Mouse (Mus musculus) right cerebral cortex, postnatal 25 days (tissue): ENCODE measurements around the gene Agbl1.

ENCODE experiments used
- DNase-seq: peaks from one replicate; pipeline ENCODE4 v3.0.0; 2022

Agbl1 gene

DNA sequence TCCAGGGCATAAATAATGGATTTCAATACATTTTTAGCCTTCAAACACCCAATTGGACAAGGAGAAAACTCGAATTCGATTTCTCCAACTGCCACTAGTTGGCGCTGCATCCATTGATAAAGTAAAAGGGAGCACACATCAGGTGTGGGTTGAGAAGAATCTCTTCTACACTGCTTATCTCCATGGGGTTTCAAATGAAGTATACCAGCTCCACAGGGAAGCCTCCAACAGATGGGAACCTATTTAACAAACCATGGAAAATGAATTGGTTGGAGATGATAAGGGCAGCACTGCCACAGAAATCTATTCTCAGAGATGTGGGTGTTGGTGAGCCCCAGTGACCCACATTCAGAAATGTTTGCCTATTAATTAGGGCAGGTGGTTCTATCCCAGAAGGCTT, 741.6 kb downstream of the Agbl1 start:
- no peak for DNase-seq

DNA sequence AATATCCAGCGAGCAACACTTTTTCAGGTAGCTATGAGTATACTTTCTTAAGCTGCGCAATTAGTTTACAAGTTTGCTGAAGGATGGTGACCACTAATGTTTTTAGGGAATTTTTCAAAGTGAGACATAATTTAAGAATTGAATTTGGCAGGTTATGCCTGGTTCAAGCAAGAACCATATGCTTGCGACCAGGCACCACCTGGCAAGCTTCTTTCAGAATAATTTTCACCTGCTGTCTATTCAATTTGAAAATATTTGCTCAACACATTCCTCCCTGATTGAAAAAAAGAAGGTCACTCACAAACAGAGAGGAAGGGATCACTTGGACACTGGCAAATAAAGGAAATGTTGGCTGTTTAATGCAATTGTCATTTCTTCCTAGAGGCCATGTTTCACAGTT, 779.9 kb downstream of the Agbl1 start:
- DNase-seq, result no peak

DNA sequence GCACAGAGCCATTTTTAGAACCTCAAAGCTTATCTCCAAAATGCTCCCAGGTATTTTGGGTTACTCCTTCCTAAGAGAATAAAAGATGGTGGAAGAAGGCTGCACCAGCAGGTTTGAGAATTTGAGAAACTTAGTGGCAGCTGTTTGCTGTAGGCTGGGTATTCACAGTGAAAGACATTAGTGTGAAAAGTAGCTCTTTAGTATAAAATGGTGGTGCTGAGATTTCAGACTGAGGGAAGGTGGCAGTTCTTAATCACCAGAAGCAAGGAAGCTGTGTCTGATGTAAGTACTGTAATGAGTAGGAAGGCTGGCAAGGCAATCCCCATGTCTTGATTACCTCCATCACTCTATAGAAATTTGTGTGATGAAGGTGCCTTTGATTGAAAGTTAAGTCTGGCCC, 799.3 kb downstream of the Agbl1 start:
- no peak for DNase-seq

DNA sequence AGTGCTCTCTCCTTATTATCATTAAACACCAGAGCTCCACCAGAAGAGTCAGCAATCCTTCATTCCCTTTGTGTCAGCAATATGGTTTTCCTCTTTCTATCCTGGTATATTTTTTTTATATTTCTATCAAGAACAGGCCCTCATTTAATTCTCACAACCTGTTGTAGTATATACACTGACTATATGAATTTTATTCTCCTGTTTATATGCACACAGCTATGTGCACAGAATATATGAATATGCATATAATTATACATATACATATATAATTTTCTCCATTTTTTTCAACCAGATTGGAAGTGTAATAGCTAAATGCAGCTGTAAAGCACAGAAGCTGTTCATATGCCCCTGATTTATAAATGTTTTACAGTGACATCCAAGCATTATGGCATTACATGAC, 846.3 kb downstream of the Agbl1 start:
- DNase-seq, result no peak

DNA sequence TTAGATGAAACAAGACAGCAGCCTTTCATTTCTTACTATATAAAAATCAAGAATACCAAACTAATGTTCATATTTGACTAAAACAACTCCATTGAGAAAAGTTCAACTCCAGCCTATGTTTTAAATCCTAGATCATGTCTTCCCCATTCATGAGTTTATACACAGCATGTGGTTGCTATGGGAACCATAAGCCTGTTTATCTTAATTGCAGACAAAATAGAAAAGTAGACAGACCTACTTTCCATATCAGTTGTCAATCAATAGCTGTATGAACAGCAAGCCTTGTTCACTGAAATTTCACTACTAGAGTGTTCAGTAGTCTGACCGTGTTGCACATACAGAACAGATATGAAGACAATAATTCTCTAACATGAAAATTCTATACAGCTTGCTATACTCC, 857.6 kb downstream of the Agbl1 start:
- DNase-seq, result no peak

DNA sequence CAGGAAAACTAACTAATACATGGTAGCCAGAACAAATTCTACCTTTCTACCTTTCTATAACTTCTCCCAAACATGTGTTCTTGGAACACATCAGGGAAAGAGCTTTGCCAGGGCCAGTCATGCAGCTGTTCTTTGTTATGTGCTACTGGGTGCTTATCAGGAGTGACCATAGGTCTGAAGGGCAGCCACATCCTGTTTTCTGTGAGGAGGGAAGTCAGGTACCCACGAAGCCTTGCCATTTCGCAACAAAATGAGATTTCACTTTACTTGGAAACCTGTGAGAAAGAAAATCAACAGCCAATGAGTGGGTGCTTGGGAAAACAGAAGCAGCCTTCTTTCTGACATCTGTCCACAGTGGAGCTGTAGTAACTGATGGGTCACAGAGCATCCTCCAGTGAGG, 865.5 kb downstream of the Agbl1 start:
- no peak for DNase-seq

DNA sequence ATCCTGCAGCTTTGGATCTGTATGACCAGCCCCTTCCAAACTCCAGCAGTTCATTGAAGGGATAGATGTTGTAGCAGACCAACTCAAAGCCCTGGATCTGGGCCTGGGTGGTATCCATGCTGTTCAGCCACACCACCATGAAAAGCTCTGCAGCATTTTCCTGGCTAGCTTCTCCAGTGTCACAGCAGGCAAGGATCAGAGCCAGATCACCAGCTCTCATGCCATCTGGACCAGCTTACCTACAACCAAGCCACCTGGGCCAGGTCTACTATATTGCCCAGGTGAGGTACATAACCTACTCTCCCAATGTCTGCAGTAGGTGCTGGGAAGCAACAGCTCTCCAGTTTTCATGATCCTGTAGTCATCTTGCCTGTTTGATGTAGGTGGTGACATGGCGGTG, 884.3 kb downstream of the Agbl1 start:
- no peak for DNase-seq

DNA sequence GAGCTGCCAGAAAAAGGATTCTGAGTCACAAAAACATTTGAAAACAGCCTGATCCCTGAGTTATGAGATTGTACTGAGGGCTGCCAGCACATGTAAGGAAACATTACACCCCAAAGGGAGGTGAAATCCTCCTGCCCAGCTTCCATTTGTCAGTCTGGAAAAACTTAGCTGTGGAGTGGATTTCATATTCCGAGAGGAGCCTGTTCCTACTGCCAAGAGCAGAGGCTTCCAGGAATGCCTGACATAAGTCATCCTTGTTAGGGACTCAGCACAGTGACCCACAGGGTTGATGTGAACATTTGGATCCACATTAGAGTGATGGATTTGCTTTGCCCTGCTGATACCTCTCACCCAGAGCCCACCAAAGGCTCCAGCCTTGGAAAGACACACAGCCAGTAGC, 899.4 kb downstream of the Agbl1 start:
- no peak for DNase-seq

DNA sequence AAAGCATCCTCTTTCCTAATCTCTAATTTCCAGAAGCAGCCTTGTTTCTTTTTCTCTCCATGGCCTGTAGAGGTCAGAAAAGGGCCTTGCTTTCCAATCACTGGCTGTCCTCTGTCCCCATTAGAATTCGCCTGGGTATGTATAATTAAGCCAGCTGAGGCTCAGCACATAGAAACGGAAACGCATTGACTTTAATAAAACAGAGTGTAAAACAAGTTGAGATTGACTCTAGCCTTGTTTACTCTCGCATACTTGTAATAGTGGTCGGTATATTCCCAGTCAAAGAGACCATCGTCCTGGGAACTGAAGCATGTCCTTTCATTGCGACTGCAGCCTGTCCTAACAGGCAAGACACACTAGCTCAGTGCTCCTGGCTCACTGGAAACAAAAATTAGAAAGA, 902.3 kb downstream of the Agbl1 start:
- no peak for DNase-seq

DNA sequence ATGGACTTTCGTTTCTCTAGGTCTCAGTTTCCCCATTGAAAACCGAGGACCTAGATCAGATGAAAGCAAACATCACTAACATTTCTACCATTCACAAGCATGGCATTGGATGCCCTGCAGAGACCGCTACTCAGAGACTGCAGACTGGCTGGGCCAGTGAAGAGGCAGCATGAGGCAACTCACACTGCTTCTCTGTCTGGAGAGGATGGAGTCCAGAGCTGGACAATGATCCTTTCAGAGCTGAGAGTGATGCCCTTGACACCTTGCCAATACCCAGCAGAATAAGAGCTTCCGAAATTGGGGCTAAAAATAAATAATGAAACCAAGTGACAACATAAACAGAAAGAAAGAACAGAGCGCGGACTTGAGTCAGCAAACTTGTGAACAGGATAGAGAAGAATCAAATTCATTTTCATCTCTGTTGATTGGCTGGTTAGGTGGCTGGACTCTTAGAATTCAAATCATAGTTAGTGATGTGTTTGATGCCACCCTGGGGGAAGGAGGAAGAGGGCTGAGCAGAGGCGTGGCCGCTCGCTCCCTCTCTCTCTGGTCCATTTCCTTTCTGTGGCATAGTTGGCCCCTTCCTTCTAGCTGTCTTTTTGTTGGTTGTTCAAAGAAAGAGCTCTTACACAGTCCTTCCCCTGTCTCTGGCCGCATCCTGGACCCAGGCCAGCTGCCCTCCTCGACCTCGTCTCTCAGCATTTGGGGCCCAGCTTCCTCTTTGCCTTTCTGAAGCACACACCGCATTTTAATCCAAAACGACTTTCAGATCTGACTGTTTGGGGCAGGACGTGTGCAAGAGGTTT, 903.1 kb downstream of the Agbl1 start:
- peak; percentile 19 for DNase-seq

DNA sequence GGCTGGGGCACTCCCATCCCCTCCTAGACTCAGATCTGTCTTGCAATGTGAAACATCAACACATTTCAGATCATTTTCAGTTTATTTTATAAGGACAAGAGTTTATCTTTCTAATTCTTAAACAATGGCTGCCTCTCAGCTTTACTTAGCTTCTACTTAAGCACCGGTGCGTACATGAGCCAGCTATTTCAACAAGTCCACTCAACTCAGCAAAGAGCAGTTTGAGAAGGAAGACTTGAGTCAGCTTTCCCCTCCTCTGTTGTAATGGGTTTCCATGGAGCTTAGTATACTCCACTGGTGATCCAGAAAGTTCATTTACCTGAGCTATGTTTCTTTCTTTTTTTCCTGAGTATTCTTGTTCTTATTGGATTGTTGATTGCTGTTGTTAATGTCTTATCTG, 905.2 kb downstream of the Agbl1 start:
- DNase-seq, result no peak

DNA sequence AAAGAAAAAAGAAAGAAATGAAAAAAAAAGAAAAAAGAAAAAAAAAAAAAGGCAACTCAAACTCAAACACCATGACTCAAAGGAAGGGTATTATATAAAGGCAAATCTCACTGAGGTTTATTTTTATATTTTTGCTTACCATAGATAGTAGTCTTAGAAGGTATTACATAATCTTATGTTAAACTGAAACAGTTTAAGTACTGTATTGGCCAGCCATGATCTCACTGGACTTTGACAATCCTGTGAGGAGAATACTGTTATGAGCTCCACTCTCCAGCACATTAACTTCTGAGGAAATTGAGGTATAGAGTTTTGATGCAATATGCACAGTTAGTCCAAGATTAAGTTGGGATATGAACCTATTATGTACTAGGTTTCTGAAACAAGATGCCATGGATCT, 909.0 kb downstream of the Agbl1 start:
- no peak for DNase-seq

DNA sequence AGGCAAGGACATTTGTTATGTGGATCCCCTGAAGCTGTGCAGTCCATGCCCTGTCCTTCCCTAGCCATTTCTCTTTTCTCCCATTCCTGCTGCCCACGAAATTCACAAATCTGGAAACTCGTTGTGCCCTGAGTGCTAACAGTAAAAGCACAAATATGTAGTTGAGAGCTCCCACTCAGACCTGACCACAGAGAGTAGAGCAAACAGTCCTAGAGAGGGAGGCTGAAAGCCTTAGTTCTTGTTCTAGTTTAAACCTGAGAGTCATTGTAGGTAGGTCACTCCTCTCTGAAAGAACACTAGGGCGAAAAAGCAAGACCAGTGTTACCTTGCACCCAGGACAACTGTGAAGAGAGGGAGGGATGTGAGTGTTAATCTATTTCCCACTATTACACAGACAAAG, 917.8 kb downstream of the Agbl1 start:
- no peak for DNase-seq

DNA sequence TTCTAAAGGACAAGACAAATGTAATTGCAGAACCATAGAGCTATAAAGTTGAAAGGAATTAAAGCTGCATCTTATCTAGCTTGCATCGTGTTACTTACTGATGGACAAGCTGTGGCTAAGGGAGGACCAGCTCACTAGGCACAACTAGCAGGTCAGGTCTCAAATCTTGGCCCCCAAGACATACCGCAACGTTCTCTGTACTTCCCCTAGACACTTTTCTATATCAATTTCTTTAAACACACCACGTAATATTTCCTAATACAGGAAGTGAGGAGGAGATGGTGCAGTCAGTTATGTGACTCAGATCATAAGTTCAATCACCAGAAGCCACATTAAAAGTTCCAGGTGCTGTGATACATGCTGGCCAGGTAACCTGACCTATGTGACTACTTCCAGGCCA, 919.1 kb downstream of the Agbl1 start:
- DNase-seq, result no peak

DNA sequence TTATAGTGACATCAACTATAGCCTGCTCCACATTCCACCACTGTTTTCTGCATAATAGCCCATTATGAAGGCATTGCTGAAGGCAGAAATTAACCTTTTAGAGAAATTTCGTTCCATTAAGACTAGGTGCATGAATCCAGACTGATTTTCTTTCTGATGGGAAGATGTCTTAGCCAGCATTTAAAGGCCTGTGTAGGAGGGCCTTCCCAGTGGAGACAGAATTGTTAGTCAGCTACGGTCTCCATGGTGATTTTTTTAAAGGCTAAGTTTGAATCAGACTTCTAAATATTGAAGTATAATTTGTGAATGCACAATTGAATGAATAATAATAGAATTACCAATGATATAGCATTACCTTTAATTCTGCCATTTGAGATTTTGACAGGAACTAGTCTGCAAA, 920.2 kb downstream of the Agbl1 start:
- no peak for DNase-seq

DNA sequence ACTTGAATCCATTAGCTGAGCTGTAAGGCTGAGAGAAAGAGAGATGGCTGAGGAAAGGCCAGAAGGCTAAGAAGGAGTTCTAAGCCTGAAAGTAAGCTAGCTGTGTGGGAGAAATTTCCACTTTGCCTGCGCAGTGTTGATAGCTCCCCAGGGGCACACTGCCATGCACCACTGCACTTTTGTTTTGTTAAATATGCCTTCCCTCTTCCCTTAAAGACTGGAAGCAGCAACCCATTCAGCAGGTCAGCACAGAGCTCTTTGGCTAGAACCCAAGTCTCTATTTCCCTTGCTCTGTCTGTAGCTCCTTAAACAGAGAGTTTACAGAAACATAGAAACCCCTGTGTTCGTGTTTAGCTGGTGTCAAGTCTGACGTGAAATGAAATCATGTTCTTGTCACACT, 922.7 kb downstream of the Agbl1 start:
- no peak for DNase-seq

DNA sequence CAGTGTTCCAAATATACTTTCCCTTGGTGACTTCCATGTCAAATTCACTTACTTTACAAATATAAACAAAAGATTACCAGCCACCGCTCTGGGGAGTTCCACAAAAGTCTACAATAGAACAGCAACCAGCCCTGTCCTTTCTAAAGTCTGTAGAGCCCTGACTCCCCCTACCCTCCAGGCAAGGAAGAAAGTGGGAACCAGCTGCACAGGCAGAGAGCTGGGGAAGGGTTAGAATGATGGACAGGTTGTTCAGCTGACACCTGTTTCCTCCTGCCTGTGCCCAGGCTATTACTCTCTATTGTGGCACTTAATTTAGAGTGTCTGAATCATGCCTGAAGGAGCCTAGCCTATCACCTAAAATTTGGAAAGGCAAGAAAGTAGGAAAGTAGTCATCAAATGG, 923.2 kb downstream of the Agbl1 start:
- DNase-seq, result no peak

DNA sequence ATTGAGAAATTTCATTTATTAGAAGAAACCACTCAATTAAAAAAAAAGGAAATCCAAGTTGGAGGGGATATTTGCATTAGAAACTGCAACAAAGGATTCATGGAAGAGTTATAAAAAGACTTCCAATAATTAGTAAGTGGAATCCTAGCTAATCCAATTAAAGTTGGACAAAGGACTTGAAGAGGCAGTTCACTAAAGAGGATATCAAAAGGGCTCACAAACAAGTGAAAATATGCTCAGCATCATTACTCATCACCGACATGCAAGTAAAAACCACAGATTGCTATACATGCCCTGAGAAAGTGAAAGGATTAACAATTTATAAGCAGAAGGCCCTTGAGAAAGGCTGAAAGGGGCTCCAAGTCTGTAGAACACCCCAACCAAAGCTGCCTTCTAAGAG, 935.2 kb downstream of the Agbl1 start:
- DNase-seq, result no peak
